Mouse (Mus musculus): Measurements from ENCODE around the gene Ism1.

Gene Ism1

GRCm38 (mm10) chr2:139677809-139678274, at the start of gene Ism1:
Gene Ism1 (plus strand): TSS chr2:139678178.
- in situ Hi-C loops (cut with MboI, MseI): loop anchor here in 1 of 2 experiments (25.0 kb wide), 1 partner anchor 1641 kb away; no protein-coding TSS in a partner anchor

DNA sequence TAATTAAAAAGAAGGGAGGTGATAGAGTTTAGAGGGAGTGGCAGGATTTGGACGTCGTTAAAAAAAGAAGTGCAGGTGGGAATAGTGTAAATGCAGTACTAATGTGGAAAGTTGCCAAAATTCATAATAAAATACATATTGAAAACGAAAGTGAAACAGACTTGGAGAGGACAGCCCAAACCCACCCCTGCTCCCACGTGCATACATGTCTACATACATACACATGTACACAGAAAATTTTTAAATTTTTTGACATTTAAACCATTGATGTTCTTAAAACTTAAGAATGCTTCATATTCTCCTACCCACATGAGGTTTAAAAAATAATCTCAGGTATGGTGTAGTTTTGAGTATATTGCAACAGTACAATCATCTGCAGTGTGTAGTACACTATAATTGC, 49.2 kb upstream of the Ism1 start:
- in situ Hi-C loops (cut with MboI, MseI): no loop called here

GRCm38 (mm10) chr2:139629653-139630052, 48.3 kb upstream of the Ism1 start:
- in situ Hi-C loops (cut with MboI, MseI): no loop called here

DNA sequence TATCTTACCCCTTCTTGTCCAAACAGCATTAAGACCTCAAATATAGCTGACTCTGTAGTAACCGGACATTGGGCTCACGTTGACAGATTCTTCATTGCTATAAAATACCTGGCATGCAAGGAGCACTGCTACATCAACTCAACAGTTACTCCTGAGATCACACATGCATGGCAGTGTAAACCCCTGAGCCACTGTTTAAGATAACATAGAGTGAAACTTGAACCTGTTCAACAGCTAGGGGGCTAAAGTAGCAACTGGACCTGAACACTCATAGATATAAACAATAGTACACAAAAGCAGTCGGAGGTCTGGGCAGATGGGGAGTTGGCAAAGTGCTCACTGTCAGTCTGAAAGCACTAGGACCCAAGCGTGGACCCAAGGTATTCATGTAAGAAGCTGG, 43.5 kb upstream of the Ism1 start:
- in situ Hi-C loops (cut with MboI, MseI): no loop called here

GRCm38 (mm10) chr2:139637861-139638260, 40.1 kb upstream of the Ism1 start:
- in situ Hi-C loops (cut with MboI, MseI): no loop called here

- in situ Hi-C loops (cut with MboI, MseI): no loop called here
Measured at GRCm38 (mm10) chr2:139641757-139642385, 36.1 kb upstream of the Ism1 start.

DNA sequence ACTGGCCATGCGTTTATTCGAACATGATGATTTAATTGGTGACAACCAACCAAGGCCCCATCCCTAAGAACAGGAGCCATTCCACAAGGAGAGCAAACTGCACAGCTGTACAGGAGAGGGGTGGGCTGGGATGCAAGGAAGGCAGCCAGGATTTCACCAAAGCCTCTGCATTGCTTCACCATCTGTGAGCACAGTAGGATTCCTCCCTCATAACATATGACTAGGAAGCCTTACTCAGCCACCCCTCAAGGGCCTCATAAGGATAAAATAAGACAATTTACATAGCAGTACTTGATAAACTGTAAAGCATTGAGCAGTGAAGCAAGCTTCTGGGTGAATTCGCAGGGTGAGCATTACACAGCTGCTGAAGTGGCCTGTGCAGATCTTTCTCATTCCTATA, 28.5 kb upstream of the Ism1 start:
- in situ Hi-C loops (cut with MboI, MseI): no loop called here

GRCm38 (mm10) chr2:139656750-139657149, 21.2 kb upstream of the Ism1 start:
- in situ Hi-C loops (cut with MboI, MseI): no loop called here

DNA sequence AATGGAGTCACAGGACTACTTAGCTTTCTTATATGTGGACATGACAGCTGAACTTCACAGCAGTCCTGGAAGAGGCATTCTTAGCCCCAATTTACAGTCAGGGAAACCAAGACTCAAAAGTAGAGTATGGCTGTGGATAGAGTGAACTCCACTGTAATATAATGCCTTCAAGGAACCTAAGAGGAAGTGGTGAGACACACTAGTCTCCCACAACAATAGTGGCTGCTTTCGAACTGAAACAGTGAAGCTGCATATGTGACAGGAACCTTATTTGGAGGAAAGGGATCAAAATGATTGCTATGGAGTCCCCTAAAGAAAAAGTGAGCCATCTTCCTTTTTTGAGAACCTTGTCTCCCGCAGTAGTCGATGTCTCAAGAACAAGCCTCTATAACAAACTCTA, 6.1 kb upstream of the Ism1 start:
- in situ Hi-C loops (cut with MboI, MseI): no loop called here

GRCm38 (mm10) chr2:139672371-139672770, 5.6 kb upstream of the Ism1 start:
- in situ Hi-C loops (cut with MboI, MseI): no loop called here

DNA sequence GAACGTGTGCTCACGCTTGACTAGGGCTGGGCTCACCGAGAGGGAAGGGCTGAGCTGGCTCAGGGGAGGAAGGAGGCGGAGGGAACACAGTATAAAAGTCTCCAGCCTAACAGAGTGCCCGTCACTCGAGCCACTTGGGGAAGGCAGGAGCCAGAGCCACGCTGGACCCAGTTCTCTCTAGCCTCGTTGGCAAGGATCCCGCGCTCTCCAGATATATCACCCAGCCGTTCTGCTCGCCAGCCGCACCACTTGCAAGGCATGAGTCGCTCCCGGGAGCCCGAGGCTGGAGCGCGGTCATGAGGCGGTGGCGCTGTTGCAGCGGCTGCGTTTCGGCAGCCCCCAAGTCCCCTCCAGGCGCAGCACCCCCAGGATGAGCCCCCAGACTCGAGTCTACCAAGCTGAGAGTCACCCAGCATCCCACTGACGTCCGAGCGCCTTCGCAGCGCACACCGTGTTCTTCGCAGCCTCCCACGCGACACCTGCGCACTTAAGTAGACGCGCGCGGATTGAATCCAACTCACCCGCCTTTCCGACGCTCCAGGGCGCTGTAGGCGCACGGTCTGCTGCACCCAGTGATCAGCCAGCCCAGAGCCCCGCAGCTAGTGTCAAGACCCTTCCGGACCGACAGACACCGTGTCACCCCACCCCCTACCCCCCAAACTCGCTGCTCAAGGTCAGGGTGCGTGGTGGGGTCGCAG, 764 bp upstream of the Ism1 start:
- in situ Hi-C loops (cut with MboI, MseI): loop anchor here in 1 of 2 experiments (25.0 kb wide), 1 partner anchor 1640 kb away; no protein-coding TSS in a partner anchor

DNA sequence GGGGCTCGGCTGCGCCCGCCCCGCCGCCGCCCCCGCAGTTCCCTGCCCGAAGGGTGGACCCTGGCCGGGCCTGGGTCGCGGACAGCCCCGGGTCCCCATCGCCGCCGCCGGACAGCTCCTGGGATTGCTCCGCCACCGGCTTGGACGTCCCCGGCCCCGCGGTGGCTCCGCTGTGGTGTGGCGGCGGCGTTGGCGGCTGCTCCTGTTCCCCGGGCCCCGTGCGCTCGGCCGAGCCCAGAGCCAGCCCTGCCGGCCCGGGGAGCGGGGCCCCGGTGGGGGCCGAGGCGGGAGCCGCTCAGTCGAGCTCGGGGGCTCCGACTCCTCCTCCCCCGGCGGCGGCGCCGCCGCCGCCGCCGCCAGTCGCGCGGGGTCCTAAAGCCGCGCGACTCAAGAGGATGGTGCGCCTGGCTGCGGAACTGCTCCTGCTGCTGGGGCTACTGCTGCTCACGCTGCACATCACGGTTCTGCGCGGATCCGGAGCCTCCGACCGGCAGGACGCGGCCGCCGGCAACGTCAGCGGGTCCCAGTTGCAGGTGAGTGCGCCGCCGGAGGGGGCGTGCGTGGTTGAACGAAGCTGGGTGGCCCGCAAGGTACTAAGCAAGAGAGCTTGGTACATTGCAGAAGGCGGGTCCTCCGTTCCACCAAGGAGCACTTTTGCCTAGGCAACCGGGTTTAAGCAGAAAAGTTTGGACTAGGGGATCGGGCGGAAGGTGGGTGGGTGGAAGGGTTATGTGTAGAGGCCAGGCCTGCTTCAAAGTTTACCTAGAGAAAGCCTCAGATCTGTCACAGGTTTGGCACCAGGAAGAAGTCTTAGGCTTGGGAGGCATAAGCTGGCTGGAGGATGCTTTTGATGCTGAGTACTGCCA, 530 bp downstream of the Ism1 start:
- in situ Hi-C loops (cut with MboI, MseI): loop anchor here in 1 of 2 experiments (25.0 kb wide), 1 partner anchor 1641 kb away; no protein-coding TSS in a partner anchor

DNA sequence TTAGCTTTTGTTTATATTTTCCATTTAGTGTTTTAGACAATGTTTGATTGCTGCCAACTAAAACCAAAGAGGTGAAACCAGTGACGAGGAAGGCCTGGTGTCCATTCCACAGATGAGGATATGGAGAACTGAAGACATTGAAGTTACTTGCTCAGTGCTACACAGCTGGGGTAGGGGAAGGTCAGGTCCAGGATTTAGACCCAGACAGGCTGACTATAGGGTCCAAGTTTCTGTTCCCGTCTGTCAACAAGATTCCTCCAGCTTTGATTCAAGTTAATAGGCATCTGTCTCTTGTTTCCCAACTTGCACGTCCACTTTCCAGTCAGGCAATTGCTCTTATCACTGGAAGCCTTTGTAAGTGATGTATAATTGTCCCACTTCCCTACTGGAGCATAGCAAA, 4.6 kb downstream of the Ism1 start:
- in situ Hi-C loops (cut with MboI, MseI): loop anchor here in 1 of 2 experiments (25.0 kb wide), 1 partner anchor 1645 kb away; no protein-coding TSS in a partner anchor

GRCm38 (mm10) chr2:139689442-139690003, 11.5 kb downstream of the Ism1 start:
- in situ Hi-C loops (cut with MboI, MseI): loop anchor here in 1 of 2 experiments (25.0 kb wide), 1 partner anchor 1652 kb away; no protein-coding TSS in a partner anchor

GRCm38 (mm10) chr2:139693521-139693920, 15.5 kb downstream of the Ism1 start:
- in situ Hi-C loops (cut with MboI, MseI): loop anchor here in 1 of 2 experiments (25.0 kb wide), 1 partner anchor 1656 kb away; no protein-coding TSS in a partner anchor

- in situ Hi-C loops (cut with MboI, MseI): loop anchor here in 1 of 2 experiments (25.0 kb wide), 1 partner anchor 1657 kb away; no protein-coding TSS in a partner anchor
Measured at GRCm38 (mm10) chr2:139694638-139695037, 16.7 kb downstream of the Ism1 start.

DNA sequence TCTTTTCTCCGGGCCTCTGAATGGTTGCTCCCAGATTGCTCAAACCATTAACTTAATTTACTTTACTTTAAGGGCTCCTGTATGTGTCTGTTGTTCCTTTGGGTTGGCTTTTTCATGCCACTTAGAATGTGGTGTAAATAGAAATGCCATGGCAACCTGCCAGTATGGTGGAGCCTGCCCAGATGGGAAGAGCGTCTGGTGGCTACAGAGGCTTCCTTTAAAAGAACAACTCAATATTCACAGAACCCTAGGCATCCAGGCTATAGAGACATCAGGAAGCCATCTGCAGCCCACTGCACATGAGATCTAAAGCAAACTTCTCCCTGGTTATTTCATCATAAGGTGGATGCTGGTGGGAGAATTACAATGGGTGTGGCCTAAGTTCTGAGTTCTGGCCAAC, 18.6 kb downstream of the Ism1 start:
- in situ Hi-C loops (cut with MboI, MseI): loop anchor here in 1 of 2 experiments (25.0 kb wide), 1 partner anchor 1659 kb away; no protein-coding TSS in a partner anchor

GRCm38 (mm10) chr2:139700609-139701008, 22.6 kb downstream of the Ism1 start:
- in situ Hi-C loops (cut with MboI, MseI): no loop called here

- in situ Hi-C loops (cut with MboI, MseI): no loop called here
Measured at GRCm38 (mm10) chr2:139704951-139705350, 27.0 kb downstream of the Ism1 start.

DNA sequence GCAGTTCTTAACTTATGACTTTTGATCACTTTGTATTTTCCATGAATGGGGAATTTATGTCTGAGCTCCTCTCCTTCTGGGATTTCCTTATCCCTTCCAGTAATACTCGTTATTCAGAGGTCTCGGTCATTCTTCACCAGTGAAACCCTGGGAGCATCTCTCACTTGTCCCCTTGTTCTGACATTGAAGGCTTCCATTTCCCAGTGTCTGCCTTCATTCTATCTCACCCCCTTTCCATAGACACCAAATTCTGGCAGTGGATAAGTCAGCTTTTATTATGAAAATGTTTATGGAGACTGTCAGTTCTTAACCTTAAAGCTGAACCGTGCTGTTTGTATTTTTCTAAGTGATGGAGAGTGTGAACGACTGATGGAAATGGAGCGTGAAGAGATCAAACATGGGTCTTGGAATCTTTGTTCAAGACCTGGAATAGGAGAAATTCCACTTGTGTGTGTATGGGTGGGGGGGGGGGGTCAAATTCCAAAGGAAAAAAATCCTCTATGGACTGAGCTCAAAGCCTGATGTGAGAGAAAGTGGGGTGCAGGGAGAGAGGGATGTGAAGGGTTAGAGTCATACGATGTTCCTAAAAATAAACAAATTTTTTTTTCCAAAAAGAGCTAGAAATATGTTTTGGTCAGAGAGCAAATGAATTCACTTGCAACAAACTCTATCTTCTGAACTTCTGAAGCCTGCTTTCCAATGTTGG, 30.4 kb downstream of the Ism1 start:
- in situ Hi-C loops (cut with MboI, MseI): no loop called here

- in situ Hi-C loops (cut with MboI, MseI): no loop called here
Measured at GRCm38 (mm10) chr2:139711640-139712039, 33.7 kb downstream of the Ism1 start.

All from T-helper 17 cell (primary cell).